Mouse (Mus musculus): ENCODE data around the gene Zc3h4.

GRCm38 (mm10) chr7:16406978-16407377 lies 6.3 kb downstream of the Zc3h4 start:
- TF ChIP-seq CTCF (IDR thresholded peaks at IDR 0.05; ENCODE audit: low read depth) (no peak), EP300 (IDR thresholded peaks at IDR 0.05; ENCODE audit: low read depth) (no peak)

All from heart, postnatal 0 days (tissue).